Mouse (Mus musculus) midbrain, embryonic 12.5 days (tissue): ENCODE results near the gene Krt9. TPM values are rescaled to one million over a fixed set of nuclear protein-coding genes. Genes with fewer than 3 reads are reported as not detected.

Source experiments
- ATAC-seq: fragments of 200-750 bp; cut with Nextera tagmentation; 2 replicates; pipeline ENCODE4 v1.8.0; 2017; ENCODE audit warnings: low read depth, moderate TSS enrichment, moderate library complexity; ENCODE audit not compliant: low FRiP score
- H3K27ac ChIP-seq: fragments of 300-500 bp; sonication (generic); replicated peaks from 2 replicates; pipeline ENCODE4 v1.5.1; 2016; ENCODE audit warnings: mild to moderate bottlenecking
- H3K27me3 ChIP-seq: fragments of 300-500 bp; sonication (generic); 2 replicates; pipeline ENCODE4 v1.6.1; 2016; ENCODE audit warnings: mild to moderate bottlenecking
- H3K36me3 ChIP-seq: fragments of 300-500 bp; sonication (generic); 2 replicates; pipeline ENCODE4 v1.6.1; 2016
- H3K4me1 ChIP-seq: fragments of 300-500 bp; sonication (generic); 2 replicates; pipeline ENCODE4 v1.6.1; 2016
- H3K4me2 ChIP-seq: fragments of 300-500 bp; sonication (generic); replicated peaks from 2 replicates; pipeline ENCODE4 v1.6.1; 2016; ENCODE audit warnings: mild to moderate bottlenecking, moderate library complexity
- H3K4me3 ChIP-seq: fragments of 300-500 bp; sonication (generic); 2 replicates; pipeline ENCODE4 v1.5.1; 2016; ENCODE audit warnings: mild to moderate bottlenecking
- H3K9ac ChIP-seq: fragments of 300-500 bp; sonication (generic); replicated peaks from 2 replicates; pipeline ENCODE4 v1.6.1; 2016; ENCODE audit warnings: mild to moderate bottlenecking, moderate library complexity
- H3K9me3 ChIP-seq: fragments of 300-500 bp; sonication (generic); 2 replicates; pipeline ENCODE4 v1.6.1; 2016; ENCODE audit warnings: mild to moderate bottlenecking
- WGBS: fragments of 180-500 bp; shearing (Covaris S2); methylation state at CpG from one replicate; pipeline ENCODE4 v1.1.7; 2016; 5-methylcytosine and 5-hydroxymethylcytosine counted together
- polyA plus RNA-seq: library from polyadenylated mRNA; unstranded; fragments of >200 nt; fragmentation: Nextera tagmentation; extraction: Ambion mirVana; gene quantifications from 2 replicates; pipeline ENCODE4 v1.2.1, GENCODE M21; 2016

The Krt9 gene
- polyA plus RNA-seq, 1 experiment from 2014 or later = not detected

DNA sequence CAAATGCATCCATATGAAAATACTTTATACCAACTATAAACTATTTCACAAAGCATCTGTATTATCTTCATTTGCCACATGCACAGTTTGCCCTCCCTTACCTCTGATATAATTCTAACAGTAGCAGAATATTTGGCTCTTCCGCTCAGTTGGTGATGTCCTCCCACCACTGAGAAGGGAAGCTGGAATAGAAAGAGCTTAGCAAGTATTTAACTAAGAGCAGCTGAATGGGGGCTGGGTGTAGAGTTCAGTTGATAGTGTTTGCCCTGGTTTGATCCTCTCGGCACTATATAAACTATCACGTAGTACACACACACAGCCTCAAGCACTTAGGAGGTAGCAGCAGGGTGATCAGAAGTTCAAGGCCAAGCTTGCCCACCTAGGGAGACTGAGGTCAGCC, 13.8 kb downstream of the Krt9 start:
- no peak overlapping the region for H3K4me3 ChIP-seq
- ATAC-seq = no peak
- no peaks in the 10 kb centered on the region for H3K27me3 ChIP-seq
- H3K4me2 ChIP-seq = no peak overlapping the region
- H3K27ac ChIP-seq = no peak overlapping the region
- WGBS = 76% methylated on average over 3 of the region's 3 CpGs
- no peaks in the 10 kb centered on the region for H3K9me3 ChIP-seq
- no peak overlapping the region for H3K9ac ChIP-seq
- H3K4me1 ChIP-seq = no peaks in the 10 kb centered on the region
- no peaks in the 10 kb centered on the region for H3K36me3 ChIP-seq

DNA sequence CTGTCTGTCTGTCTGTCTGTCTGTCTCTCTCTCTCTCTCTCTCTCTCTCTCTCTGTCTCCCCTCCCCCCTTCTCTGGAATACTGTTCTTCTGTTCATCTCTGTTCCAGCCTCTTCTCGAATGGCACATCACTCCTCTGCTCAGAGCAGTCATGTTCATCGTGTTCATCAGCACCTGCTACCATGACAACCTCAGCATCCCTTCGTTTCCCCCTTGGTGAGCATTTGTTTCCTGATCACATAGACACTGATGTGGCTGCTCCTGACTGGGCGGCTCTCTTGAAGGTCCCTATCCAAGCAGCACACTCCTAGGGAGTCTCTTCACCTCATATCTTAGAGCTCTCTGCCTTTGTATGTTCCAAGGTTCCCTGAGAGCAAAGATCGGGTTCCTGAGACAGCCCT, 14.7 kb downstream of the Krt9 start:
- H3K9ac ChIP-seq = no peak overlapping the region
- no peak overlapping the region for H3K27ac ChIP-seq
- WGBS = 82% methylated on average over 5 of the region's 5 CpGs
- H3K4me1 ChIP-seq = no peaks in the 10 kb centered on the region
- no peak overlapping the region for H3K4me2 ChIP-seq
- no peak for ATAC-seq
- H3K36me3 ChIP-seq = no peaks in the 10 kb centered on the region
- no peaks in the 10 kb centered on the region for H3K27me3 ChIP-seq
- no peaks in the 10 kb centered on the region for H3K9me3 ChIP-seq
- H3K4me3 ChIP-seq = no peak overlapping the region

- ATAC-seq = no peak
- 83% methylated on average over 9 of the region's 9 CpGs for WGBS
These were observed 16.3 kb downstream of the Krt9 start for GRCm38 (mm10) chr11:100176791-100177190.

GRCm38 (mm10) chr11:100168765-100169762, 24.0 kb downstream of the Krt9 start:
- Histone ChIP-seq H3K9me3 (no peaks in the 10 kb centered on the region), H3K27ac (no peak overlapping the region), H3K9ac (no peak overlapping the region), H3K4me1 (no peaks in the 10 kb centered on the region), H3K4me2 (0 out of 2 replicates have a peak overlapping the region, but pooled peaks have one; percentile 11), H3K36me3 (no peaks in the 10 kb centered on the region), H3K4me3 (no peak overlapping the region), H3K27me3 (no peaks in the 10 kb centered on the region)
- WGBS = 33% methylated on average over 14 of the region's 14 CpGs
- ATAC-seq = peak; percentile 23; the same call in 1 of the 2 replicates

More at GRCm38 (mm10) chr11:100176791-100177190, 16.3 kb downstream of the Krt9 start:
- Histone ChIP-seq H3K4me3 (no peak overlapping the region), H3K9ac (no peak overlapping the region), H3K4me2 (no peak overlapping the region), H3K4me1 (no peaks in the 10 kb centered on the region), H3K27ac (no peak overlapping the region), H3K27me3 (no peaks in the 10 kb centered on the region), H3K9me3 (no peaks in the 10 kb centered on the region), H3K36me3 (no peaks in the 10 kb centered on the region)

DNA sequence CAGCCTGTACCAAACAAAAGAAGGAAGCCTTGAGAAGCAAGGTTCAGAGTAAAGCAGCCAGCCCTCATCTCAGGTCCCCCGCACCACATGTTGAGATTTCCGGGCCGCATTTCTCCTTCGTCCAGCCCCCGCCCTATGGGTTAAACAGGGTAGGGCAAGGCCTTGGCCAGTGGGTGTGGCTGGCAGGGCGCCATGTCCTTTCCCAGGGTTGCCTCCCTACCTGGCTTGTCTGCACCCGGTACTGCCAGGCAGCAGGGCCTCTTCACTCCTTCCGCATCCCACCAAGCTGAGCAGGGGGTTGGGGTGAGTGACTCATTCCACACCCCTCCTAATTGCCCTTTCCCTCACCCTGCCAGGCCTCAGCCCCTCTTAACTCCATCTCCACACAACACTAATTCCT, 25.0 kb downstream of the Krt9 start:
- Histone ChIP-seq H3K36me3 (no peaks in the 10 kb centered on the region), H3K27ac (no peak overlapping the region), H3K9me3 (no peaks in the 10 kb centered on the region), H3K27me3 (no peaks in the 10 kb centered on the region), H3K4me3 (no peak overlapping the region), H3K4me1 (no peaks in the 10 kb centered on the region), H3K9ac (no peak overlapping the region), H3K4me2 (no peak overlapping the region)
- ATAC-seq = no peak
- WGBS = 86% methylated on average over 8 of the region's 8 CpGs

GRCm38 (mm10) chr11:100164392-100164791, 28.7 kb downstream of the Krt9 start:
- H3K4me1 ChIP-seq = no peaks in the 10 kb centered on the region
- no peaks in the 10 kb centered on the region for H3K27me3 ChIP-seq
- ATAC-seq = no peak
- 68% methylated on average over 7 of the region's 7 CpGs for WGBS
- H3K36me3 ChIP-seq = no peaks in the 10 kb centered on the region
- no peak overlapping the region for H3K27ac ChIP-seq
- H3K9me3 ChIP-seq = no peaks in the 10 kb centered on the region
- H3K4me3 ChIP-seq = no peak overlapping the region
- H3K9ac ChIP-seq = no peak overlapping the region
- H3K4me2 ChIP-seq = no peak overlapping the region

- WGBS = 73% methylated on average over 6 of the region's 6 CpGs
- Histone ChIP-seq H3K4me3 (no peak overlapping the region), H3K9ac (no peak overlapping the region), H3K27ac (no peak overlapping the region), H3K4me2 (no peak overlapping the region), H3K27me3 (no peaks in the 10 kb centered on the region), H3K36me3 (no peaks in the 10 kb centered on the region), H3K4me1 (no peaks in the 10 kb centered on the region), H3K9me3 (no peaks in the 10 kb centered on the region)
- ATAC-seq = no peak
These were observed 35.1 kb downstream of the Krt9 start for GRCm38 (mm10) chr11:100157908-100158477.

DNA sequence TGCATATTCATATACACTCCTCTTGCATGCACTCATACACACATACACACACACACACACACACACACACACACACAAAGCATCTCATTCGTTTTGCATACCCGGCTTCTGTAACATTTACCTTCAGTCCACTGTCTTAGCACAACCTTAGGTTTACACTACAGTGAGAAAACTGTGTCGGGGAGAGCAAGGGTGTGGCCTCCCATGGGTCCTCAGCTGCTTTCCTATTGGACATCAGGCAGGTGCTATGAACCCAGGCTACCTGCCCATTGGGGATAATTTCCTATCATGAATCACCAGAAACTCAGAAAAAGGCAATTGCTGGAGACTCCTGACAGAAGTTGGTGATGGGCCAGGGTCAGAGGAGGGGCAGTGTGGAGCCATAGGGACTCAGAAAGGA, 35.7 kb downstream of the Krt9 start:
- no peak for ATAC-seq
- Histone ChIP-seq H3K4me2 (no peak overlapping the region), H3K4me3 (no peak overlapping the region), H3K27ac (no peak overlapping the region), H3K9ac (no peak overlapping the region), H3K9me3 (no peaks in the 10 kb centered on the region), H3K27me3 (no peaks in the 10 kb centered on the region), H3K4me1 (no peaks in the 10 kb centered on the region), H3K36me3 (no peaks in the 10 kb centered on the region)
- 87% methylated on average over 3 of the region's 3 CpGs for WGBS

- no peak for ATAC-seq
- no peak overlapping the region for H3K27ac ChIP-seq
- no peak overlapping the region for H3K4me2 ChIP-seq
- H3K36me3 ChIP-seq = no peaks in the 10 kb centered on the region
- H3K27me3 ChIP-seq = no peaks in the 10 kb centered on the region
- 80% methylated on average over 8 of the region's 8 CpGs for WGBS
- no peaks in the 10 kb centered on the region for H3K9me3 ChIP-seq
- H3K4me1 ChIP-seq = no peaks in the 10 kb centered on the region
- H3K9ac ChIP-seq = no peak overlapping the region
- H3K4me3 ChIP-seq = no peak overlapping the region
These were observed 37.4 kb downstream of the Krt9 start for GRCm38 (mm10) chr11:100155497-100156255.

GRCm38 (mm10) chr11:100148615-100149330, 44.3 kb downstream of the Krt9 start, which contains the start of gene Krt19:
TSS of gene Krt19 (minus strand) at chr11:100148665.
- 38% methylated on average over 9 of the region's 9 CpGs for WGBS

DNA sequence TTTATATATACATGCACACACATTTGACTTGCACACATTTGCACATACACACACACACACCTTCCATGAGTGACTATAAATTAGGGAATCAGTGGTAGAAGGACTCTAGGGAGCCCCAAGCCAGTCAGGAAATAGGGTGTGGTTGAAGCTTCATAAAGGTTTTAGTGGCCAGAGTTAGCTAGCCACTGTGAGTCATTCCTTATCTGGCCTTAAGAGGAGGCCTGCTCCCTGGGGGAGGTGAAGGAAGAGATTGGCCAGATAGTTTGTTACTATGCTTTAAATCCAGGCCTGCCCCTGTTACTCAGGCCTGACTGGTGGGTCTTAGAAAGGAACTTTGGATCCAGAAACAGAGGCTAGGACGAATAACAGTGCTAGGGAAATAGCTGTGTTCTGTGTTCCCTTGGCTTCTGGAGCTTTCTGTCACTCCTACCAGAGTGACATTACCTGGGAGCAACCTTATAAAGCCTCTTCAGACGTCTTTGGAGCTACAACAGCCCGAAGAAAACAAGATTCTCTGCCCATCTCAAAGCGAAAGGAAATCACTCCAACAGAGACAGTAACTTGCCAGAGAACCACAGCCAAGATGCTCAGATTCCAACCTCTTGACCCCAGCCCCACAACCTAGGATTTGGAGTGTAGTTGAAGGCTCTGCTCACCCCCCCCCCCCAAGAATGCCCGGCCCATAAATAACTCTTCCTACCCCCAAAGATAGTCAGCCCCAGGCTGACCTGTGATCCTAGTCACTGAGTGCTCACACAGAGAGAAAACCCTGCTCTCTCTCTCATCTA, 45.3 kb downstream of the Krt9 start:
- ATAC-seq = no peak
- Histone ChIP-seq H3K27me3 (peaks cover 41% of the 10 kb centered on the region), H3K27ac (no peak overlapping the region), H3K9ac (no peak overlapping the region), H3K9me3 (no peaks in the 10 kb centered on the region), H3K4me2 (no peak overlapping the region), H3K4me3 (no peak overlapping the region), H3K36me3 (no peaks in the 10 kb centered on the region), H3K4me1 (peaks cover 10% of the 10 kb centered on the region)
- 76% methylated on average over 5 of the region's 5 CpGs for WGBS

More at GRCm38 (mm10) chr11:100148615-100149330, 44.3 kb downstream of the Krt9 start, which contains the start of gene Krt19:
- H3K4me2 ChIP-seq = no peak within 1 kb of the TSS
- peaks cover 10% of the 10 kb centered on the region for H3K4me1 ChIP-seq
- H3K9ac ChIP-seq = no peak within 1 kb of the TSS
- no peaks in the 10 kb centered on the region for H3K9me3 ChIP-seq
- no peak within 1 kb of the TSS for H3K27ac ChIP-seq
- no peaks in the 10 kb centered on the region for H3K36me3 ChIP-seq
- ATAC-seq = no peak
- no peak within 1 kb of the TSS for H3K4me3 ChIP-seq
- peaks cover 39% of the 10 kb centered on the region for H3K27me3 ChIP-seq
